Mouse (Mus musculus) liver, embryonic 14.5 days (tissue): ENCODE results near the gene Vav1.

Source experiments
- CTCF ChIP-seq: IDR thresholded peaks from 2 replicates; pipeline ENCODE4 v1.5.1; 2016; ENCODE audit warnings: antibody characterized with exemption, low read depth, control low read depth
- EP300 ChIP-seq: IDR thresholded peaks from 2 replicates; pipeline ENCODE4 v1.6.1; 2016; ENCODE audit warnings: antibody characterized with exemption, low read depth

GRCm38 (mm10) chr17:57247393-57248200 lies 31.3 kb upstream of the Vav1 start:
- TF ChIP-seq EP300 (peak; percentile 40), CTCF (0 out of 2 replicates have a peak, but pooled peaks have one; percentile 30)
